Mouse (Mus musculus) ovary, postnatal 36 days (tissue): ENCODE measurements around the gene Tnrc6b.
A peak's percentile ranks its signal among the peaks of the same experiment; 100 is the strongest.

Source experiments
- DNase-seq: peaks from one replicate; pipeline ENCODE4 v3.0.0; 2022; ENCODE audit warnings: low spot score, mixed read lengths

The Tnrc6b gene

DNA sequence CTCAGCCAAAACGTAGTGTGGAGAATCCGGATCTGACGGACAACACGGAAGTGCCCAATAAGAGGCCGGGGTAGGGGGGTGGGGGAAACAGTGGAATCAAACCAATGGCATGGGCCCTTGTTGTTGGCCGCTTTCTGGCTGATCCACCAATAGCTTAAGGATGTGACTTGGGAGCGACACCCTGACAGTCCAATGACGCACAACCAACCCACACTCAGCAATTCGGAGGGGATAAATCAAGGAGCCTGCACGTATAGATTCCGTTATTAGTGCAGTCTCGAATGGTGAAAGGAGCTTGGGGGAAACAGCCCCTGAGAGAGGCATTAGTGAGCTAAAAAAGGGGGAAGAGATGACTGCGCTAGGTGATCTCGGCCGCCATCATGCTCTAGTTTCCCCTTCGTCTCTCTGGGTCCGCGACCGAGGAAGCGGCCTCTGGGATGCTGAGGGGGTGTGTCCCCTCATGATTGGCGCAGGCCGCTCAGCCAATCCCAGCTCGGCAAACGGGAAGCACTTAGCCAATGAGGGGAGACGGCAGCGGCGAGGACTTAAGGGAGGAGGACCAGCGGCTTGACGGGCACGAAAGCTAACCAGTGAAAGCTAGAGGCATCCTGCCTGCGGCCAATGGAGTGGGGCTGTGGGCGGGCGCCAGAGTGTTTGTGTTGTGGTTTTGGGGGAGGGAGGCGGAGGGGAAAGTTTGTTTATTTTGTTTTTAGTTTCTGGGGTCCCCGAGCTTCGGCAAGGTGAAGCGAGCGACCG, at the start of gene Tnrc6b:
Gene Tnrc6b (plus strand): TSS at position 706 of the 756 bp plus-strand sequence.
- DNase-seq = peak; percentile 97

DNA sequence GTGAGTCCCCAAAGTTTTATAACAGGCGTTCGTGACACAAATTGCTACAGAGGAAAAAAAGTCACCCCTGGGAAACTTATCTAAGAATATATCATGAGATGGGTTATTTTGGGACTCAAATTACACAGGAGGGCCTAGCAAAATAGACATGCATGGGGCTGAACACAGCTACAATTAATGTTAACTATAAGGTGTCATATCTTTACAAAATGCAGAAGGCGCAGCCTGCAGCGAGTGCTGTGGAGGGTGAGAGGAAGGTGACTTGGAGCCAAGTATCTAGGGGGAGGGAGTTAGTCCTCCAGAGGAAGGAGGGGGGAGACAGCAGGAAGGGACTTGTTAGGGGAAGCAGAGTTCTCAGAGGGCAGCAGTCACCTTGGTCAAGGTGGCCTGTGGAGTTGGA, 46.7 kb upstream of the Tnrc6b start:
- DNase-seq = no peak

DNA sequence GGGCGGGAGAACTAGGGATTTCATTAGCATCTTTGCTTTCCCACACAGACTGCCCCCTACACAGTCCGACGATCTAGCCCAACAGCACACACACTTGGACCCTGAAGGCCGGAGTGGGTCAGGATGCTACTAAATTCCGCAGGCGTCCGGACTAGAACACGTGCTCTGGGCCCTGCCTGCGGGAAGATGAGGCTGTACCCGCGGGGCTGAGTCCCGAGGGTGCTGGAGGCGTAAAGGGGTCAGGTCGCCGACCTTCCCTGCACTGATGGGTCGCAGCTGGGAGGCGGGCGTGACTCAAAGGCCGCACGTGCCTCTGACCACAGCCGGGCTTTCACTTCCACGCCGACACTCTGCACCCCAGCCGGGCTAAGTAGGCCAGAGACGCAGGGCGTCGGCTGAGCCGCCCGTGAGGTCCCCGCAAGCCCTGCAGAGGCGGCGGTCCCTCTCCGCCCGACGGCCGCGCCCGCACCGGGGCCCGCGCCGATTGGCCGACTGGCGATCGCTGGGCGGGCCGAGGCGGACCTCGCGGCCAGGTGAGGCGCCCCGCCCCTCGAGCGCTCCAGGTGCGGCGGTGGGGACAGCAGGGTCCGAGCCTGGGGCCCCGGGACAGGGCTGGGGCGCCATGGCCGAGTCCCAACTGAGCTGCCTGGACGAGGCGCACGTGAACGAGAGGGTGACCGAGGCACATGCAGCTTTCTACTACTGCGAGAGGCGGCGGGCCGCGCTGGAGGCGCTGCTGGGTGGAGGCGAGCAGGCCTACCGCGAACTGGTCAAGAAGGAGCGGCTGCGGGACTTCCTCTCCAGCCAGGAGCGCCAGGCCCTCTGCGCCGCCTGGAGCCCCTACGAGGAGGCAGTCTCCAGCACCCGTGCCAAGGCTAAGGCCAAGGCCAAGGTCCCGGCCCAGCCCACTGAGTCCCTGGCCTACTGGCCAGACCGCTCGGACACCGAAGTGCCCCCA, 39.5 kb upstream of the Tnrc6b start, which contains the start of gene Fam83f:
Gene Fam83f (plus strand): TSS at position 553 of the 958 bp plus-strand sequence.
- peak; percentile 43 for DNase-seq

DNA sequence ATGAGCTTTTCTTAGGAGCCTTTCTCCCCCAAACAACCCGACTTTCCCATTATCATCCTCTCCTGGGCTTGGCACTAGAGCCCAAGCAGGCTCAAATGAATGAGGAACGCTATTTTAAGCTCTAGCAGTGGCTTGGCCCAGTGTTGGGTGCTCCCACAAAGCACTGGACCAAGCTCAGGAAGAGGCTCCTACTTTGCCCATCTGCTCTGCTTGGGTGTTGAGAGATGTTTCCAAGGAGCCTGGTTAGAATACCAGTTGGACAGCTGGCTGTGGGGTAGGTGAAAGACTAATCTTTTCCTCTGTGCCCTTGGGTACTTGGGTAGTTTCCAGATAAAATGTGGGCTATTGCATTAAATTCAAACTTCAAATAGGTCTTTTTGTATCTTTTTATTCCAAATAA, 38.3 kb upstream of the Tnrc6b start:
- DNase-seq = no peak

DNA sequence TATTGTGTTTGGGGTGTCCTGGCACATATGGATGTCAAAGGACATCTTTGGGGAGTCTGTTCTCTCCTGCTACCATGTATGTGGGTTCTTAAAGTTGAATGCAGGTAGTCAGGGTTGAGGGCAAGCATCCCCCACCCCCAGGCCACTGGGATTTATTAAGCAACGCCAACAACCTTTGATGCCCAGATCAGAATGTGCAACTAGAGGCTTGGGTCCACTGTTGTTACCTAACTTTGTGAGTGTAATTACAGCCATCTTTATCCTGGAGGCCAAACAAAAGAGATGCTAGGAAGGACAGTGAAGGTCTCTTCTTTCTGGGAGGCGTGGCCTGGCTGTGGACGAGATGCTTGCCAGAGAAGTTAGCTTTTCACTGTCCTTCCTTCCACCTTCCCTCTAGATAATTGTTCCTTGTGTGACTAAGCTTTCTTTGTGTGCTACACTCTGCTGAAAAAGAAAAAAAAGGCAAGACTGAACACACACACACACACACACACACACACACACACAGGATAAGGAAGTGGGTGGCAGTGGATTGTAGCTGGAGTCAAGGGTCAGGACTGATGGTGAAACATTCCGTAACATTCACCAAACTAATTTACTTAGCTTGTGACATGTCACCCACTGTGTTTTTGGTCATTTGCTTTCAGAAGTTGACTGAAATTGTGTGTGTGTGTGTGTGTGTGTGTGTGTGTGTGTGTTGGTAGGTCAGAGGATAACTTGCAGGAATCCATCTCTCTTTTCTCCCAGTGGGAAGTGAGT, 37.6 kb upstream of the Tnrc6b start:
- DNase-seq = no peak

DNA sequence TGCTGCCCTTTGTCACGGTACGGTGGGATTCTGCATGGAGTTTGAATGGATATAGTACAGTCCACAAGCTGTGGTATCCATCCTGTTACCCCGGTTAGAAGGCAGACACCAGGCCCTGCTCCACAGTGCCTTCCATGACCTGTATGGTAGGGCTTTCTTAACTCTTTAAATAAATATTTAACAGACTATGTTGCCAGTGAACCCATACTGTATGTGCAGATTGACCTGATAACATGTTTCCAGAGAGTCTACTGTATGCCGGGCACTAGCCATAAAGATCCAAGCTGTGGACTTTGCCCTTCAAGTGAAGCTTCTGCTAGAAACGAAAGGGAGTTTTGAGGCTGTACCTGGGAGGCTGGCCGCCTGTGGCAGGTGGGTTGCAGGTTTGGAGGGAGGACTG, 36.4 kb upstream of the Tnrc6b start:
- no peak for DNase-seq

DNA sequence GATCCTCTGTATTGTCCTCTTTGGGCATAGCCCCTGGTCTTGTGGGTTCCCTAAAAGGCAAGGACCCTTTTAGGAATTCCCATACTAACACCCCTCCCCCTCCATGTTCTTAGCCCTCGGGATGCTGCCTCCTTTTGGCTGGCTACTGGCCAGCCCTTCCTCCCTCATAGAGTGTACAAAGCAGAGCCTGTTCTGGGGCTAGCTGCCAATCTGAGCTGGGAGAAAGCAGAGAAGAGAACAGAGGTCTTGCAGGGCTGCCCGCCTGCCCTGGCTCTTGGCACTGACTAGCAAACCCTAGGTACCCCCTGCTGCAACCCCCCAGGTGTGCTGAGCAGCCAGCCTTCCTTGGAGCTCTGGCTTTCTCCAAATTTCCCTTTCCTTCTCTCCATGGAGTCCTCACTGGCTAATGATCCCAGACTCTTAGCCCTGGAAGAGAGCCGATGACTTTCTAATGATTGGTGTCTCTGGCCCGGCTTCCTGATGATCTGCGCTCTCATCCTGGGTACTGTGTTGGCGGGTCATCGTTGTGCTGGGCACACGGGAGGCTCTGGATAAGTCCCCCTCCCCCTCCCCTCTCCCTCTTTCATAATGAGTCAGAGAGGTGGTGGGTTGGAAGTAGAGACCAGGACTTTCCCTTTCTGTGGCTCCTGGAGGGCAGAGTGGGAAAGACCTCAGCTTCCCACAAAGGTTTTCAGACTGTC, 31.4 kb upstream of the Tnrc6b start:
- peak; percentile 45 for DNase-seq

DNA sequence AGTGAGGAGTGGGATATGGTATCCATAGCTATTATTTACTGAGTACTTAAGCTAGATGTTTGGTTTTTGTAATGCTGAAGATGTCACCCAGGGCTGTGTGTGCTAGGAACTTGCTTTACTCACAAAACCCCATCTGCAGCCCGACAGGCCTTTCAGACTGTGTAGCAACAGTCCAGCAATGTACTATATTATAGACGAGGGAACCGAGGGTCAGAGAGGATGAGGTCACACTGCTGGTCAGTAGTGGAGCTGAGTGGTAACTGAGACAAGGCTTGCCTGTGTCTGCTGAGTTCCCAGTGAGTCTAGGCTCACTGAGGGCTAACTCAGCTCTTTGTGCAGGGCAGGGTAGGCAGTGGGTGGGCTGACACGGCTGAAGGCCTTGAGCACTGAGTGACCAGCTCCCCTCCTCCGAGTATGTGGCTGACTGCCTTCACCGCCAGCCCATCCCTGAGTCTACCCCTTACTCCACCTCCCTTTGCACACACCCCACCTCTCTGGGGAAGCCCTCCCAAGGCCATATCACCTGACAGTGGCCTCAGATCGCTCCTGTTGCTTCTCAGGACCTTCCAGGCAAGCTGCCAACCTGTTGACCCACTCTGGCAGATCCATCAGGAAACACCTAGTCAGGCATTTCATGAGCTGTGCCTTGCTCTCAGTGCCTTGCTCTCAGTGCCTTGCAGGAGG, 30.6 kb upstream of the Tnrc6b start:
- no peak for DNase-seq

DNA sequence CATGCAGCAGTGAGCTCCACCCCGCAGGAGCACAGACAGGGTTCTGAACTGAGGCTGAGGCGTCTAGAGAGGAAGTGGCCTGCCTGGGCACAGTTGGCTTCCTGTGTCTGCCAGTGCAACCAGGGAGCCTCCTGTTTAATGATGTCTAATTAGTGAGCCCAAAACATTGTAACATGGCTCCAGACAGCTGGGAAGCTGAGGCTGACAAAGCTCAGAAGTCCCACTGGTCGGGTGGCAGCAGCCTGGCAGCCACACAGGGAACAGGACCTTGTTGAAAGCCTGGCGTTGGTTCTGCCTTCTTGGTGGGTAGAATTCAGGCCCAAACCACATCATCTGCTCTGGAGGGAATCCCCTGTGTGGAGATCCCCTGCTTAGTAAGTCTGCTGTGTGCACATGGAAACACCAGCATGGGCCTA, 29.6 kb upstream of the Tnrc6b start:
- no peak for DNase-seq

DNA sequence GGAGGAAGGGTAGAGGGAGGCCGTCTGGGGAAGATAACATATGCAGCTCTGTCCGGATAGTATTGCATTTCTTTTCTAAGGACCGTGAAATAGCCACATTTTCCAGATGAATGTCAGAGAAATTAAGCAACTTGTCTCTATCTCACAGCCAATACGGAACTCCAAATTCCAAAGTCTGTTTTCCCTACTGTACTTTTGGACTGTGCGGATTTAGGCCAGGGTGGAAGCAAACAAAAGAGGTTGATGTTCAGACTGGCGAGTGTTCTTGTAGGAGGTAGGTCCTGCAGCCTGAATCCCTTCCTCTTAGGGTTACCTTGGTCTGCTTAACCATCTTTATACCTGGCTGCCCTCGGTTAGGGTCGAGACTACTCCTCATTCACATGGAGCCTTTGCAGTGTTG, 28.8 kb upstream of the Tnrc6b start:
- DNase-seq = no peak

DNA sequence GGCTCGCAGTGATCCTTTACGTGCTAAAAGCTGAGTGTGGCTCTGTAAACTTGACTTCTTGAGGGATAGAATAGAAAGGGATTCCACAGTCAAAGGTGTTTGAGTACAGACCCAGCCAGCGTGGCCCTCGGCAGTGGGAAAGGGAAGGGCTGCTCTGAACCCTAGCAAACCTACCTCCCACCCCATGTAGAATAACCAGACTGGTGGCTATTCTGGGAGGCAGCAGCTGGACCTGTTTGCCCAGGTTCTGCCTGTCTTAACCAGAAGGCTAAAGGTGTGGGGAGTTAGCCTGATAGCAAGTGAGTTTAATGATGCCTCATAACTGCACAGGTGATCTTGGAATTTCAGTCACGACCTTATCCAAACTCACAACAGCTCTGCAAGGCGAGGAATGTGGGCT, 28.0 kb upstream of the Tnrc6b start:
- DNase-seq = no peak

DNA sequence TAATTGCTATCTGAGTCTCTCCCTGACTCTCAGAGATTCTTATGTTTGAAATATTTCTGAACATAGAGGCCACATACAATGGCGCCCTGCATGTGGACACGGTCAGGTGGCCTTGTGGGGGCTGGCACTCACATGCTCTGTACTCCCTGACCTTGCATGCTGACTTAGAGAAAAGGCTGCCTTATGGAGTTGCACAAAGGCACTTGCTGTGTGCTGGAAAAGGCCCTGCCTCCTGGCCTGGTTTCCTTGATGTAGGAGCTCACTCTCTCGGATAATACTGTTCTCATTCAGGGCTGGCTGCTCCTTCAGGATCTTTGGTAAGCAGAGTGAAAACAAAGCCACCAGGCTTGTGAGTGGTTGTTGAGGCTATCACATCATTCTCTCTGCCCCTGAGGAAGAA, 27.1 kb upstream of the Tnrc6b start:
- no peak for DNase-seq

DNA sequence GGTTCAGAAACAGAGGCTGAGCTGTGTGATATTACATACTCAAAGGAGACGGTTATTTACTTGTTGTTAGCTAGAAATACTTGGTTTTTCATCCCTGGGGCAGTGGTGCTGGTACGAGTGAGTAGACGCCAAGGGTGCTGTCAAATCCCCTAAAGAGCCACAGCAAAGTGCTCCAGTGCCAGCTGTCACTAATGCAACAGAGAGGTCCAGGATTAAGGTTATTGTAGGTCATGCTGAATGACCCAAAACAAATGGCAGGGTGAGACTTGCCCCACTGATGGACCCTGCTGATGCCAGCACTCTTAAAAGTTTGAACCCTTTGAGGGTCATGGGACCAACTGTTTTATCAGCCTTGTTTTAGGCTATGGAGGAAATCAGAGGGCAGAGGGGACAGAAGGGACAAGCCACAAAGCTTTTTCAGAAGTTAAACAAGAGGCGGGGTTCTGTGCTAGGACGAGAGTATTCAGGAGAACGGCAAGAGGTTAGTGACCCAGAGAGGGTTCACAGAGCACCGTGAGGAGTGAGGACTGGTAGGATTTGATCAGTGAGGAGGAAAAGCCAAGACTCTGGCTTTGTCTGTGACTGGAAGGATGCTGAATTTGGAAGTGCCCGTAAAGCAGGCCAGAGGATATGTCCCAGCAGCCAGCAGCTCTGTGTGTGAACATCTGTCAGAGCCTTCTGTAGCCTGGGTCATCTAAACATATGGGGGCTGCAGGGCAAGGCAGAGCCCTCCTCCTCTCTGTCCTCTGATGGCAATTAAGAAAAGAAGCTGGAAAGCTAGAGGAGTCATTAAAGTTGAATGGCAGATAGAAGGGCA, 26.1 kb upstream of the Tnrc6b start:
- DNase-seq = no peak

DNA sequence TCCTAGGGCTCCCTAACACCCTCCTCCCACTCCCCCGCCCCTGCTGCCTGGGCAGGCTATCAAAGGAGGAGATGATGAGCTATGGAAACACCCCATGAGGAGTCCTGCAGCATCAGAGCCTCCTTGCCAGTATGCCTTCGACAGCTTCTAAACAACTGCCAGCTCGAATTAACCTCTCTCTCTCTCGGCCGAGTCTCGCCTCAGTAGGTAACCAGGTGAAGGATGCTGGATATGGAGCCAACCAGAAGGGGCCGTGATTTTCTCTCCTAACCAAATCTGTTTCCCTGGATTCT, 25.6 kb upstream of the Tnrc6b start:
- no peak for DNase-seq

DNA sequence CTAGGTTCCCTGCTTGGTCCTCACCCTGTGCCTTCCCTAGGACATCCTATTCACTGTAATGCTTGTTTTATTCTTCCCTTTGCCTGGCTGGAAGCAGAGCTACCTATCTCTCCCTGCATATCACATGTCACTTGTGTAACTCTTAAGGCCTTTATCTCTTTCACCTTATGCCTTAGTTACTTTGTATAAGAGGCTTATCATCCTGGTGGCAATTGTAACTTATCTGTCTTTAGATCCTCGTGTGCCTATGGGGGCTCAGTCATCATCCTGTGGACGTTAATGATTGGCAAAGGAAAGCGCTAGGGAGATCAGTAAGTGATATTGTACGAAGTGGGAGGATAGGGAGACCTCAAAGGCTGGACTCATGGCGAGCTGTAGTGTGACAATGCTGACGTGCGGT, 22.6 kb upstream of the Tnrc6b start:
- no peak for DNase-seq

DNA sequence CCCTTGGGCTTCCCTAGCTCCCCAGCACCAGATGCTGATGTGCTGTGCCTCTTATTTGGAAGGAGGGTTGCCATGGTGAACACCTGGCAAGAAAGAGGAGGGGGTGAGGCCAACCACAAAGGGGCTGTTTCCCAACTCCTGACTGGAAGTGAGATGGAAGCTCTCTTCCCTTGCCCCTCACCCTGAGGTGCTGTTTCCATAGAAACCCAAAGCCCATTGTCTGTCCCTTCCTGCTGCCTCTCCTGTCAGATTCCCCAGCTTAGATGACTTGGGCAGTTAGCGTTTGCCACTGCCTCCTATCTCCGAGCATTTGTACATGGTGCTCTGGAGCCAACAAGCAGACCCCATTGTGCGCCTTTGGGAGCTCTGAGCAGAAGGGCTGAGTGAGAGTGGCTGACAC, 17.6 kb upstream of the Tnrc6b start:
- DNase-seq = no peak

DNA sequence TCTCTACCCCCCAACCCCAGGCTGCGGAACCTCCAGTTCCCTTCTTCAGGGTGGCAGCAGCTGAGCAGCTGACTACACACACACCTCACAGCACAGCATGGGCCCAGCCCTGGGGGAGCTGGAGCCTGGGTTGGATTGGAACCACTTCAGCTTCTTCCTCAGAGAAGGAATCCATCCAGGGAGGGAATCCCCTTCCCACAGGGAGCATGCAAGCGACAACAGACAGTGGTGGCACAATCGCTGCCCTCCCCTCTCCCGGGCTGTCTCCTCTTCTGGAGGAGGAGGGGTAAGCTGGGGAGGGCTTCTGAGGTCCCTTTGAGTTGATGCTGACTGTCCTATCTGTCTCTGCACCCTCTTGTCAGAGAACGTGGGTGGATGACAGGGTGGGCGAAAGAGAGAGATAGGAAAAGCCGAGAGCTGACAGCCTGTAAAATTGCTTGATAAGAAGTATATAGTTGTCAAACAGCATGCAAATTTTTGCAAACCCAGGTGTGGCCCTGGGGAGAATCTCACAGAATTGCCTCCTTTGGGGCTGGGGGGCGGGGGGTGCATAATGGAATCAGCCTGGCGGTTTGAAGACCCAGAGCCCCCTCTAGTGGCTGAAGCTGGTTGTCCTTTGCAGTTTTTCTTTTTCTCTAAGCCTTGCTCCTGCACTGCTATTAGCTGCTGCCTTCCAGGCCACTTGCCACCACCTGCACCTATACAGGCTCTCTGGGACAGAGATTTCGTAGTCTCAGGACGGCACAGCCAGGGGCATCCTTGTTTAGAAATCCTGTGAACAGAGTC, 16.8 kb upstream of the Tnrc6b start:
- DNase-seq = peak; percentile 45

DNA sequence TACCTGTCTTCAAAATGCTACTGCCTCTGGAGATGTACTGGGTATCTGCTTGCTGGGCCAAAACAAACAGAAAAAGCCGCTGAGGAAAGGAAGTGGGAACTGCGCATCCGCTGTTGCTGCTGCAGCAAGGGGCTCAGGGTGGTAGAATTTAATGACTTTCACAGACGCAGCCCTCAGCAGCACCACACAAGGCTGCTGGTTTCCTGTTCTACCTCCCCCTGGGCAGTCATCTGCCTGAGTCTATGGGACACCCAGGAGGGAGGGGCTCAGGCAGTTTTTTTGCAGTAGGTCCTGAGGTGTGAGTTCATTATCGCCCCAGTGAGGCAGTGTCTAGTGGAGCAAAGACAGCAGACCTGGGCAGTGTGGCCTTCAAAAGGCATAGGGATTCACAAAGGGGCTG, 13.5 kb upstream of the Tnrc6b start:
- no peak for DNase-seq

DNA sequence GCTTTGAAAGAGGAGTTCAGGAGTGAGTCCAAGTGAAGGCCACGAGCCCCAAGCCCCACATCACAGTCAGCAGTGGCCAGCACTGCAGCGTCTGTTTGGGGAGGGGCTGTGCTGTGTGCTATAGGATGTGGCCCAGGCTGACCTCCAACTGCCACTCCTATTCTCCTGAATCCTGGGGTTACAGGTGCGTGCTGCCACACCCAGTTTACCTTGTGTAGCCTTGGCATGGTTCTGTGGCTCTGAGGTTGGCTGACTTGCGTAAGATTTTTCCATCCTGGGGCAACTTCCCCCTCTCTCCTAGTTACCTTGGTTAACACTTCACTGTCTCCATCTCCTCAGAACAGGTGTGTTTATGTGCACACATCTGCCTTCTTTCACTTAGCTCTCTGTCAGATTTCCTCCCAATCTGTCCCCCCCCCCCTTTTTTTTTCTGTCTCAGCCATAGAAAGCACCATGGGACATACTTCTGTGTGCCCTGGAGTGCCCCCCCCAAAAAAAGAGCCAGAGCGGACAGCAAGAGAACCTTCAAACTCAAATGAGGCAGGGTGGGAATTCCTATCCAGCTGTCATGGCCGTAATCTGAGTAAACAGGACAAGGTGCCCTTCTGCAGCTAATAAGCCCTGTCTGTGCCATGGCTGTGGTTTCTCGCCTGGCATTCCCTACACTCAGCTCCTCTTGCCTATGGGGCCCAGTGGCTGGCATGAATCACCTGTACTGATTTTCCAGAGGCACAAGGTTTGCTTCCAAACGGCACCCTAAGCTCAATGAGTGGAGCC, 9.4 kb upstream of the Tnrc6b start:
- DNase-seq = no peak
